Mouse (Mus musculus) limb, embryonic 11.5 days (tissue): ENCODE data around the gene Ccr4. TPM values are rescaled to one million over a fixed set of nuclear protein-coding genes. Genes with fewer than 3 reads are reported as not detected.

Experiments
- ATAC-seq: fragments of 200-750 bp; cut with Nextera tagmentation; 2 replicates; pipeline ENCODE4 v1.8.0; 2017; ENCODE audit warnings: low read depth; ENCODE audit not compliant: insufficient number of reproducible peaks, low FRiP score, low TSS enrichment
- DNase-seq: peaks from one replicate; pipeline ENCODE4 v3.0.0-alpha.2; 2015; ENCODE audit warnings: low spot score
- H3K27ac ChIP-seq: fragments of 300-500 bp; sonication (generic); replicated peaks from 2 replicates; pipeline ENCODE4 v1.5.1; 2014; ENCODE audit warnings: low read depth, mild to moderate bottlenecking, low read length
- H3K27me3 ChIP-seq: fragments of 300-500 bp; sonication (generic); 2 replicates; pipeline ENCODE4 v1.6.1; 2014; ENCODE audit warnings: mild to moderate bottlenecking, low read length, mixed read lengths; ENCODE audit not compliant: control insufficient read depth, insufficient read depth
- H3K36me3 ChIP-seq: fragments of 300-500 bp; sonication (generic); 2 replicates; pipeline ENCODE4 v1.6.1; 2014; ENCODE audit warnings: mild to moderate bottlenecking, low read length, moderate library complexity, mixed read lengths; ENCODE audit not compliant: control insufficient read depth, insufficient read depth
- H3K4me1 ChIP-seq: fragments of 300-500 bp; sonication (generic); 2 replicates; pipeline ENCODE4 v1.6.1; 2014; ENCODE audit warnings: low read length, mixed read lengths; ENCODE audit not compliant: control insufficient read depth, insufficient read depth
- H3K4me2 ChIP-seq: fragments of 300-500 bp; sonication (generic); 2 replicates; pipeline ENCODE4 v1.6.1; 2014; ENCODE audit warnings: low read depth, mild to moderate bottlenecking, moderate library complexity; ENCODE audit not compliant: severe bottlenecking
- H3K4me3 ChIP-seq: fragments of 300-500 bp; sonication (generic); 2 replicates; pipeline ENCODE4 v1.5.1; 2014; ENCODE audit warnings: low read depth, low read length
- H3K9ac ChIP-seq: fragments of 300-500 bp; sonication (generic); 2 replicates; pipeline ENCODE4 v1.6.1; 2014; ENCODE audit warnings: mild to moderate bottlenecking, low read length
- H3K9me3 ChIP-seq: fragments of 300-500 bp; sonication (generic); 2 replicates; pipeline ENCODE4 v1.6.1; 2016; ENCODE audit warnings: low read length; ENCODE audit not compliant: control insufficient read depth
- WGBS: fragments of 180-500 bp; shearing (Covaris S2); extraction: QIAGEN DNeasy Blood & Tissue Kit; methylation state at CpG from one replicate; pipeline ENCODE4 v1.1.7; 2014; 5-methylcytosine and 5-hydroxymethylcytosine counted together
- polyA plus RNA-seq: library from polyadenylated mRNA; unstranded; fragments of >200 nt; fragmentation: Nextera tagmentation; extraction: Ambion mirVana; gene quantifications from 2 replicates; pipeline ENCODE4 v1.2.1, GENCODE M21; 2014

Gene Ccr4
- polyA plus RNA-seq, 1 experiment from 2014 or later, result 0.08 TPM

- 89% methylated on average over 10 of the region's 10 CpGs for WGBS
- Histone ChIP-seq H3K9me3 (no peaks in the 10 kb centered on the region), H3K36me3 (0 out of 2 replicates have a peak, but pooled peaks cover 2% of the 10 kb centered on the region), H3K4me1 (no peaks in the 10 kb centered on the region), H3K4me2 (no peak overlapping the region), H3K9ac (no peak overlapping the region), H3K27me3 (no peaks in the 10 kb centered on the region), H3K27ac (no peak overlapping the region), H3K4me3 (no peak overlapping the region)
- DNase-seq, result no peak
- no peak for ATAC-seq
Observed at GRCm38 (mm10) chr9:114440548-114440947, 64.2 kb downstream of the Ccr4 start.

Other genes with a start within 250 kb of the Ccr4 start
- gene Bcl2a1c, start 174.8 kb downstream of the Ccr4 start, polyA plus RNA-seq, result not detected in 2 replicates
- gene Crtap, start 114.2 kb downstream of the Ccr4 start, polyA plus RNA-seq, result 57.6 and 66.7 TPM in 2 replicates
- 23.2 and 24.4 TPM in 2 replicates for gene Glb1, start 103.8 kb downstream of the Ccr4 start, polyA plus RNA-seq
- 3.6 and 5.1 TPM in 2 replicates for gene Tmppe, start 103.8 kb downstream of the Ccr4 start, polyA plus RNA-seq
- 0.37 and 0.67 TPM in 2 replicates for gene C130032M10Rik, start 10.8 kb upstream of the Ccr4 start, polyA plus RNA-seq
- 3.7 and 4.0 TPM in 2 replicates for gene Trim71, start 59.5 kb upstream of the Ccr4 start, polyA plus RNA-seq
- gene Cnot10, start 135.3 kb upstream of the Ccr4 start, polyA plus RNA-seq, result 71.8 and 80.7 TPM in 2 replicates
- gene Dync1li1, start 183.9 kb upstream of the Ccr4 start, polyA plus RNA-seq, result 62.1 and 65.6 TPM in 2 replicates
- 24.0 and 24.9 TPM in 2 replicates for gene Cmtm6, start 226.2 kb upstream of the Ccr4 start, polyA plus RNA-seq